Mouse (Mus musculus) brain, embryonic 18.5 days (tissue): ENCODE data around the gene Mars.
"Not testable (repeated sequence)": the region's sequence is repeated elsewhere in the genome, so short reads cannot be mapped to it uniquely, and the experiment has no call there.

Source experiments
- DNase-seq: peaks from one replicate; pipeline ENCODE4 v3.0.0-alpha.2; 2012; ENCODE audit warnings: low read depth, low spot score

The Mars gene

GRCm38 (mm10) chr10:127312356-127312676 lies 730 bp upstream of the Mars start:
- DNase-seq = peak; percentile 40

- no peak for DNase-seq
Observed at GRCm38 (mm10) chr10:127310523-127311475, 787 bp downstream of the Mars start.

GRCm38 (mm10) chr10:127309167-127309566 lies 2.4 kb downstream of the Mars start:
- DNase-seq = not testable (repeated sequence)

GRCm38 (mm10) chr10:127303136-127303535 lies 8.4 kb downstream of the Mars start:
- DNase-seq = no peak

- DNase-seq = no peak
Observed at GRCm38 (mm10) chr10:127300361-127300760, 11.2 kb downstream of the Mars start.

GRCm38 (mm10) chr10:127297015-127297871 lies 14.3 kb downstream of the Mars start:
- no peak for DNase-seq

- no peak for DNase-seq
Observed at GRCm38 (mm10) chr10:127295986-127296794, 15.4 kb downstream of the Mars start.

- DNase-seq = no peak
Observed at GRCm38 (mm10) chr10:127294895-127295510, 16.6 kb downstream of the Mars start.

GRCm38 (mm10) chr10:127293590-127294113 lies 17.9 kb downstream of the Mars start:
- no peak for DNase-seq

GRCm38 (mm10) chr10:127292987-127293538 lies 18.5 kb downstream of the Mars start:
- DNase-seq = no peak

- DNase-seq = no peak
Observed at GRCm38 (mm10) chr10:127291881-127292638, 19.5 kb downstream of the Mars start.

- no peak for DNase-seq
Observed at GRCm38 (mm10) chr10:127290930-127291880, 20.4 kb downstream of the Mars start.

GRCm38 (mm10) chr10:127290307-127290929 lies 21.2 kb downstream of the Mars start:
- DNase-seq = peak; percentile 98

GRCm38 (mm10) chr10:127289573-127290191 lies 21.9 kb downstream of the Mars start:
- DNase-seq = no peak

- DNase-seq = peak; percentile 64
Observed at GRCm38 (mm10) chr10:127288800-127289572, 22.6 kb downstream of the Mars start, which contains the start of gene Mbd6. Mbd6 (minus strand) TSS chr10:127289018.

- peak; percentile 24 for DNase-seq
Observed at GRCm38 (mm10) chr10:127288328-127288799, 23.2 kb downstream of the Mars start.

- DNase-seq = no peak
Observed at GRCm38 (mm10) chr10:127287936-127288293, 23.7 kb downstream of the Mars start.
